Mouse (Mus musculus) olfactory bulb, adult 2 months (tissue): ENCODE data around the gene Rnf11. TPM values are rescaled to one million over a fixed set of nuclear protein-coding genes. Genes with fewer than 3 reads are reported as not detected.

ENCODE experiments used
- H3K27ac ChIP-seq: fragments of 200-500 bp; 2 replicates; pipeline ENCODE4 v1.5.1; 2012; ENCODE audit warnings: low read depth, low read length; ENCODE audit not compliant: insufficient read depth
- H3K4me1 ChIP-seq: fragments of 200-500 bp; 2 replicates; pipeline ENCODE4 v1.6.1; 2012; ENCODE audit warnings: low read length; ENCODE audit not compliant: control insufficient read depth, insufficient read depth
- H3K4me3 ChIP-seq: fragments of 200-500 bp; 2 replicates; pipeline ENCODE4 v1.5.1; 2012; ENCODE audit warnings: mild to moderate bottlenecking, low read depth, low read length, moderate library complexity; ENCODE audit not compliant: insufficient read depth
- CTCF ChIP-seq: fragments of 200-500 bp; IDR thresholded peaks from 2 replicates; pipeline ENCODE4 v1.5.1; 2012; ENCODE audit warnings: low read depth, mild to moderate bottlenecking, low read length, moderate library complexity; ENCODE audit not compliant: insufficient read depth
- POLR2A ChIP-seq: fragments of 200-500 bp; IDR thresholded peaks from 2 replicates; pipeline ENCODE4 v1.6.1; 2012; ENCODE audit warnings: mild to moderate bottlenecking, low read depth, low read length, moderate library complexity; ENCODE audit not compliant: insufficient read depth
- WGBS: fragments of 180-500 bp; shearing (Covaris S2); methylation state at CpG from one replicate; pipeline ENCODE4 v1.1.7; 2018; 5-methylcytosine and 5-hydroxymethylcytosine counted together
- polyA plus RNA-seq: library from polyadenylated mRNA; stranded (reverse); fragments of >200 nt; gene quantifications from 2 replicates; pipeline ENCODE4 v1.2.4, GENCODE M21; 2012; ENCODE audit warnings: low replicate concordance; ENCODE audit not compliant: missing spikeins, insufficient read depth, insufficient read length

Gene Rnf11
- not detected in 2 replicates for polyA plus RNA-seq

- H3K27ac ChIP-seq: no peak within 1 kb of the TSS
- WGBS: 92% methylated on average over 3 of the region's 3 CpGs
- TF ChIP-seq CTCF: no peak
- TF ChIP-seq POLR2A: no peak
- H3K4me3 ChIP-seq: no peak within 1 kb of the TSS
- H3K4me1 ChIP-seq: no peaks in the 10 kb centered on the region
These were observed at the start of gene Rnf11 for GRCm38 (mm10) chr4:109484621-109485020. Rnf11 (minus strand) TSS chr4:109484728.

GRCm38 (mm10) chr4:109531111-109531510, 46.6 kb upstream of the Rnf11 start, which contains the start of gene 4930522H14Rik:
4930522H14Rik (minus strand) TSS chr4:109531297.
- H3K4me3 ChIP-seq: no peak within 1 kb of the TSS
- 99% methylated on average over 2 of the region's 2 CpGs for WGBS
- H3K4me1 ChIP-seq: no peaks in the 10 kb centered on the region
- no peak for TF ChIP-seq POLR2A
- TF ChIP-seq CTCF: no peak
- no peak within 1 kb of the TSS for H3K27ac ChIP-seq

GRCm38 (mm10) chr4:109530245-109530816, 45.8 kb upstream of the Rnf11 start:
- TF ChIP-seq POLR2A (no peak), CTCF (no peak)
- H3K27ac ChIP-seq: no peak overlapping the region
- no peak overlapping the region for H3K4me3 ChIP-seq
- no peaks in the 10 kb centered on the region for H3K4me1 ChIP-seq
- WGBS: 31% methylated on average over 15 of the region's 15 CpGs

GRCm38 (mm10) chr4:109504885-109505284, 20.4 kb upstream of the Rnf11 start:
- 7% methylated on average over 5 of the region's 5 CpGs for WGBS
- Histone ChIP-seq H3K27ac (no peak overlapping the region), H3K4me1 (no peaks in the 10 kb centered on the region), H3K4me3 (no peak overlapping the region)
- TF ChIP-seq CTCF (no peak), POLR2A (no peak)

GRCm38 (mm10) chr4:109498476-109498875, 13.9 kb upstream of the Rnf11 start:
- no peaks in the 10 kb centered on the region for H3K4me1 ChIP-seq
- H3K27ac ChIP-seq: no peak overlapping the region
- TF ChIP-seq POLR2A: no peak
- no peak for TF ChIP-seq CTCF
- WGBS: 90% methylated on average over 11 of the region's 11 CpGs
- no peak overlapping the region for H3K4me3 ChIP-seq

GRCm38 (mm10) chr4:109493581-109493980, 9.1 kb upstream of the Rnf11 start:
- TF ChIP-seq CTCF (no peak), POLR2A (no peak)
- H3K27ac ChIP-seq: no peak overlapping the region
- H3K4me1 ChIP-seq: no peaks in the 10 kb centered on the region
- no peak overlapping the region for H3K4me3 ChIP-seq

- TF ChIP-seq POLR2A (no peak), CTCF (no peak)
- no peak overlapping the region for H3K4me3 ChIP-seq
- H3K27ac ChIP-seq: no peak overlapping the region
- H3K4me1 ChIP-seq: no peaks in the 10 kb centered on the region
- 81% methylated on average over 1 of the region's 1 CpGs for WGBS
These were observed 4.3 kb upstream of the Rnf11 start for GRCm38 (mm10) chr4:109488812-109489211.

- Histone ChIP-seq H3K27ac (no peak overlapping the region), H3K4me1 (no peaks in the 10 kb centered on the region), H3K4me3 (no peak overlapping the region)
- TF ChIP-seq POLR2A: no peak
- no peak for TF ChIP-seq CTCF
- 90% methylated on average over 1 of the region's 1 CpGs for WGBS
These were observed 1.8 kb downstream of the Rnf11 start for GRCm38 (mm10) chr4:109482701-109483100.

GRCm38 (mm10) chr4:109481424-109481823, 3.1 kb downstream of the Rnf11 start:
- no peak for TF ChIP-seq POLR2A
- no peak for TF ChIP-seq CTCF
- 77% methylated on average over 2 of the region's 2 CpGs for WGBS
- Histone ChIP-seq H3K4me1 (no peaks in the 10 kb centered on the region), H3K4me3 (no peak overlapping the region), H3K27ac (no peak overlapping the region)
